In the genomic region with DNA sequence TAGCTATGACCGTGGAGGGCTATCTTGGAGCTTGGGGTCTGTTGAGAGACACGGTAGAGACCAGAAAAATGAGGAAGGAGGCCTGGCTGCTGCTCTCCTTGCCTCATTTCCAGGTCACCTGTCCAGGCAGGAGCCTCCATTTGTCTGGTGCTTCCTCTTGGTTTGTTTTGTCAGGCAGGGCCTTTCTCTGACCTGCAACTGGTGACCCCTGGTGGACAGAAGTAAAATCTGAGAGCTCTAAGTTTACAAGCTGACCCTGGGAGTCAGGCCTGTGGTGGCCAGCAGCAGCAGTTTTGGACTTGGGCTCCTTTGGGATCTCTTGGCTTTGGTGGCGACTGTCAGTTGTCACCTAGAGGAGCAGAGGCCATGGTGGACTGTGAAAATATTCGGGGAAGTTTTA, we compare ENCODE assay signal across 9 mouse cellular contexts. TPM values are rescaled to one million over a fixed set of nuclear protein-coding genes. Genes with fewer than 3 reads are reported as not detected.
DNase-seq lines count a peak whose midpoint lies in the region; ATAC-seq and TF ChIP-seq lines count a peak whose summit lies in the region.
"Had no signal": no experiment of that assay in that cellular context is flagged by ENCODE, and none has a peak within 500 bp of the region (broad histone marks: within the 10 kb centered on the region; RNA-seq: fewer than 3 reads in every experiment).

No protein-coding gene starts in this region.

- no peak for TF ChIP-seq POLR2A in ES-Bruce4 (IDR thresholded peaks at IDR 0.05; ENCODE audit: insufficient read depth, low read length)
- no peak for TF ChIP-seq POLR2A in bone marrow, adult 2 months (IDR thresholded peaks at IDR 0.05; ENCODE audit: borderline replicate concordance, control insufficient read depth, low read depth, low read length)

- 44% methylated on average over 4 of the region's 4 CpGs for WGBS in intestine, postnatal 0 days
- 47% methylated on average over 4 of the region's 4 CpGs for WGBS in intestine, embryonic 15.5 days
- 36% methylated on average over 4 of the region's 4 CpGs for WGBS in bone marrow, adult 2 months

- peak; percentile 76 for TF ChIP-seq CTCF in intestine, postnatal 0 days (IDR thresholded peaks at IDR 0.05; ENCODE audit: low read depth)
- TF ChIP-seq CTCF in ES-Bruce4 (IDR thresholded peaks at IDR 0.05; ENCODE audit: low read depth, low read length) = peak; percentile 56
- TF ChIP-seq CTCF in bone marrow, adult 2 months (IDR thresholded peaks at IDR 0.05; ENCODE audit: control insufficient read depth, insufficient read depth, low read length) = peak; percentile 55; the same call in 1 of the 2 replicates

- no peak overlapping the region for H3K27ac ChIP-seq in intestine, postnatal 0 days (ENCODE audit: low read depth, low read length)
- H3K27ac ChIP-seq in intestine, embryonic 15.5 days = no peak overlapping the region
- H3K27ac ChIP-seq in ES-Bruce4 (ENCODE audit: insufficient read depth, low read length) = no peak overlapping the region
- H3K27ac ChIP-seq in bone marrow, adult 2 months (ENCODE audit: control insufficient read depth, insufficient read depth, low read depth, low read length, poor library complexity) = no peak overlapping the region

- no peak for TF ChIP-seq EP300 in ES-Bruce4 (IDR thresholded peaks at IDR 0.05; ENCODE audit: insufficient read depth, low read depth, low read length)

- no peaks in the 10 kb centered on the region for H3K36me3 ChIP-seq in intestine, postnatal 0 days (ENCODE audit: control insufficient read depth, insufficient read depth)
- H3K36me3 ChIP-seq in intestine, embryonic 15.5 days = no peaks in the 10 kb centered on the region
- H3K36me3 ChIP-seq in ES-Bruce4 (ENCODE audit: control insufficient read depth, insufficient read depth, low read length, poor library complexity, severe bottlenecking) = no peaks in the 10 kb centered on the region
- H3K36me3 ChIP-seq: limb, embryonic 15.5 days had no signal

- no peaks in the 10 kb centered on the region for H3K4me1 ChIP-seq in intestine, postnatal 0 days (replicated peaks; ENCODE audit: control insufficient read depth, insufficient read depth, low read length)
- H3K4me1 ChIP-seq in intestine, embryonic 15.5 days (replicated peaks) = peaks cover 11% of the 10 kb centered on the region
- H3K4me1 ChIP-seq in ES-Bruce4 (ENCODE audit: control insufficient read depth, insufficient read depth, low read length) = peaks cover 6% of the 10 kb centered on the region
- no peaks in the 10 kb centered on the region for H3K4me1 ChIP-seq in bone marrow, adult 2 months (ENCODE audit: control insufficient read depth, insufficient read depth, low read length)

- ATAC-seq in intestine, postnatal 0 days = no peak; the same call in 1 of the 2 replicates
- no peak for ATAC-seq in intestine, embryonic 15.5 days
- no peak for ATAC-seq in frontal cortex, adult (ENCODE audit: low TSS enrichment)

- no peaks in the 10 kb centered on the region for H3K27me3 ChIP-seq in intestine, postnatal 0 days (replicated peaks; ENCODE audit: control insufficient read depth, insufficient read depth, low read length)
- no peaks in the 10 kb centered on the region for H3K27me3 ChIP-seq in intestine, embryonic 15.5 days (replicated peaks)
- no peaks in the 10 kb centered on the region for H3K27me3 ChIP-seq in ES-Bruce4 (ENCODE audit: control insufficient read depth, insufficient read depth, low read length, poor library complexity, severe bottlenecking)
- H3K27me3 ChIP-seq: limb, embryonic 15.5 days had no signal

- peak; percentile 60 for DNase-seq in heart, postnatal 4 days
- peak; percentile 61 for DNase-seq in lung, postnatal 25 days (ENCODE audit: low spot score)
- DNase-seq in frontal cortex, postnatal 36 days (ENCODE audit: low spot score in 2 of 2) = no peak

- no peaks in the 10 kb centered on the region for H3K9me3 ChIP-seq in intestine, postnatal 0 days (ENCODE audit: control insufficient read depth)
- no peaks in the 10 kb centered on the region for H3K9me3 ChIP-seq in intestine, embryonic 15.5 days
- H3K9me3 ChIP-seq in ES-Bruce4 (replicated peaks; ENCODE audit: control insufficient read depth, insufficient read depth, low read length, poor library complexity, severe bottlenecking) = no peaks in the 10 kb centered on the region
- H3K9me3 ChIP-seq: limb, embryonic 15.5 days had no signal

- H3K9ac ChIP-seq in intestine, postnatal 0 days (ENCODE audit: low read depth, low read length) = no peak overlapping the region
- H3K9ac ChIP-seq in intestine, embryonic 15.5 days = no peak overlapping the region
- peak overlapping the region; percentile 42; the same call in 1 of the 2 replicates for H3K9ac ChIP-seq in ES-Bruce4 (ENCODE audit: low read depth, poor library complexity, severe bottlenecking)
- H3K9ac ChIP-seq: limb, embryonic 15.5 days had no signal

- no peak overlapping the region for H3K4me2 ChIP-seq in intestine, postnatal 0 days (replicated peaks; ENCODE audit: low read depth)
- no peak overlapping the region for H3K4me2 ChIP-seq in intestine, embryonic 15.5 days (replicated peaks)
- H3K4me2 ChIP-seq: limb, embryonic 15.5 days had no signal

- H3K4me3 ChIP-seq in intestine, postnatal 0 days (ENCODE audit: low read depth, low read length) = no peak overlapping the region
- H3K4me3 ChIP-seq in intestine, embryonic 15.5 days (replicated peaks) = no peak overlapping the region
- no peak overlapping the region for H3K4me3 ChIP-seq in ES-Bruce4 (ENCODE audit: low read depth, low read length)
- no peak overlapping the region for H3K4me3 ChIP-seq in bone marrow, adult 2 months (replicated peaks; ENCODE audit: control insufficient read depth, low read depth, low read length)
- H3K4me3 ChIP-seq: limb, embryonic 15.5 days had no signal

RNA-seq across cellular contexts. Expression of gene Car5a, which starts 10.2 kb away (rescaled TPM):
- 10.1 and 11.1 TPM in 2 replicates for polyA plus RNA-seq in intestine, postnatal 0 days (2015; fragmentation: Nextera tagmentation; extraction: Ambion mirVana)
- 0.21 and 0.33 TPM in 2 replicates for polyA plus RNA-seq in intestine, embryonic 15.5 days (2015; fragmentation: Nextera tagmentation; extraction: Ambion mirVana)
- polyA plus RNA-seq in ES-Bruce4 (2011; ENCODE audit: insufficient read depth, insufficient read length, low read depth, missing spikeins) = 4.3 and 5.8 TPM in 2 replicates
- 9.4 and 19.9 TPM in 2 replicates for polyA plus RNA-seq in bone marrow, adult 2 months (2011; ENCODE audit: insufficient read depth, insufficient read length, low replicate concordance, missing spikeins)
- not detected for total RNA-seq in heart, postnatal 4 days (2021)
- polyA plus RNA-seq: limb, embryonic 15.5 days had no signal

RNA-seq across cellular contexts. Expression of gene Banp, which starts 15.0 kb away (rescaled TPM):
- polyA plus RNA-seq in intestine, postnatal 0 days (2015; fragmentation: Nextera tagmentation; extraction: Ambion mirVana) = 9.4 and 9.5 TPM in 2 replicates
- polyA plus RNA-seq in intestine, embryonic 15.5 days (2015; fragmentation: Nextera tagmentation; extraction: Ambion mirVana) = 32.4 and 34.1 TPM in 2 replicates
- 47.2 and 54.8 TPM in 2 replicates for polyA plus RNA-seq in ES-Bruce4 (2011; ENCODE audit: insufficient read depth, insufficient read length, low read depth, missing spikeins)
- 13.3 and 30.1 TPM in 2 replicates for polyA plus RNA-seq in bone marrow, adult 2 months (2011; ENCODE audit: insufficient read depth, insufficient read length, low replicate concordance, missing spikeins)
- 10 to 100 TPM in 1 of 2 experiments, 1 to 10 TPM in 1; 9.1 to 10.3 TPM for total RNA-seq in heart, postnatal 4 days (2021)

RNA-seq across cellular contexts. Expression of gene Slc7a5, which starts 27.0 kb away (rescaled TPM):
- polyA plus RNA-seq in intestine, postnatal 0 days (2015; fragmentation: Nextera tagmentation; extraction: Ambion mirVana) = 4.7 and 6.1 TPM in 2 replicates
- polyA plus RNA-seq in intestine, embryonic 15.5 days (2015; fragmentation: Nextera tagmentation; extraction: Ambion mirVana) = 17.9 and 18.1 TPM in 2 replicates
- 80.8 and 85.4 TPM in 2 replicates for polyA plus RNA-seq in ES-Bruce4 (2011; ENCODE audit: insufficient read depth, insufficient read length, low read depth, missing spikeins)
- 66.4 and 81.9 TPM in 2 replicates for polyA plus RNA-seq in bone marrow, adult 2 months (2011; ENCODE audit: insufficient read depth, insufficient read length, low replicate concordance, missing spikeins)
- 10 to 100 TPM; 21.5 to 24.5 TPM for total RNA-seq in heart, postnatal 4 days (2021)

Comparison
In these comparisons a context has a peak if more than half of its experiments do, and no peak if none do; other contexts are left out.
1. DNase-seq: peak in heart, postnatal 4 days (single experiment) and lung, postnatal 25 days (single experiment); none in frontal cortex, postnatal 36 days (0 of 2).
2. Peak in every context shown above with its lines, with median percentiles within 50 percentile points of each other: CTCF ChIP-seq.